Mouse (Mus musculus): Measurements from ENCODE around the gene Gpr84.

Gene Gpr84

GRCm38 (mm10) chr15:103305792-103306645 lies 4.4 kb downstream of the Gpr84 start:
- no peak for DNase-seq (ENCODE audit: low spot score in 2 of 2)

GRCm38 (mm10) chr15:103305070-103305678 lies 5.2 kb downstream of the Gpr84 start:
- peak; percentile 89 to 92 for DNase-seq (ENCODE audit: low spot score in 2 of 2)

GRCm38 (mm10) chr15:103304616-103304969 lies 5.8 kb downstream of the Gpr84 start:
- no peak for DNase-seq (ENCODE audit: low spot score in 2 of 2)

- DNase-seq (ENCODE audit: low spot score in 2 of 2) = no peak
These were observed 6.3 kb downstream of the Gpr84 start for GRCm38 (mm10) chr15:103303916-103304615.

- DNase-seq (ENCODE audit: low spot score in 2 of 2) = no peak
These were observed 7.9 kb downstream of the Gpr84 start for GRCm38 (mm10) chr15:103302341-103303021.

GRCm38 (mm10) chr15:103301547-103302340 lies 8.7 kb downstream of the Gpr84 start:
- no peak for DNase-seq (ENCODE audit: low spot score in 2 of 2)

GRCm38 (mm10) chr15:103301046-103301445 lies 9.4 kb downstream of the Gpr84 start:
- DNase-seq (ENCODE audit: low spot score in 2 of 2) = no peak

GRCm38 (mm10) chr15:103300560-103300959 lies 9.9 kb downstream of the Gpr84 start:
- DNase-seq (ENCODE audit: low spot score in 2 of 2) = no peak

- DNase-seq (ENCODE audit: low spot score in 2 of 2) = no peak
These were observed 10.3 kb downstream of the Gpr84 start for GRCm38 (mm10) chr15:103300067-103300471.

- DNase-seq (ENCODE audit: low spot score in 2 of 2) = no peak
These were observed 10.8 kb downstream of the Gpr84 start for GRCm38 (mm10) chr15:103299644-103300043.

GRCm38 (mm10) chr15:103298861-103299616 lies 11.4 kb downstream of the Gpr84 start:
- DNase-seq (ENCODE audit: low spot score in 2 of 2) = no peak

- no peak for DNase-seq (ENCODE audit: low spot score in 2 of 2)
These were observed 12.4 kb downstream of the Gpr84 start for GRCm38 (mm10) chr15:103298026-103298425.

- no peak for DNase-seq (ENCODE audit: low spot score in 2 of 2)
These were observed 13.1 kb downstream of the Gpr84 start for GRCm38 (mm10) chr15:103297313-103297712.

GRCm38 (mm10) chr15:103295851-103296250 lies 14.6 kb downstream of the Gpr84 start:
- DNase-seq (ENCODE audit: low spot score in 2 of 2) = no peak

GRCm38 (mm10) chr15:103294649-103295048 lies 15.8 kb downstream of the Gpr84 start:
- no peak for DNase-seq (ENCODE audit: low spot score in 2 of 2)

GRCm38 (mm10) chr15:103293375-103293774 lies 17.0 kb downstream of the Gpr84 start:
- no peak for DNase-seq (ENCODE audit: low spot score in 2 of 2)

- DNase-seq (ENCODE audit: low spot score in 2 of 2) = no peak
These were observed 17.6 kb downstream of the Gpr84 start for GRCm38 (mm10) chr15:103292673-103293345.

GRCm38 (mm10) chr15:103290843-103291242 lies 19.6 kb downstream of the Gpr84 start:
- no peak for DNase-seq (ENCODE audit: low spot score in 2 of 2)

- no peak for DNase-seq (ENCODE audit: low spot score in 2 of 2)
These were observed 20.0 kb downstream of the Gpr84 start for GRCm38 (mm10) chr15:103290417-103290816.

- no peak for DNase-seq (ENCODE audit: low spot score in 2 of 2)
These were observed 20.8 kb downstream of the Gpr84 start for GRCm38 (mm10) chr15:103289600-103289999.

All from frontal cortex, postnatal 25 days (tissue).